Mouse (Mus musculus) megakaryocyte, embryonic 14.5 days (primary cell): ENCODE measurements around the gene Sptssa. TPM values are rescaled to one million over a fixed set of nuclear protein-coding genes. Genes with fewer than 3 reads are reported as not detected.
"Not testable (repeated sequence)": the region's sequence is repeated elsewhere in the genome, so short reads cannot be mapped to it uniquely, and the experiment has no call there.

ENCODE experiments used
- H3K27me3 ChIP-seq: replicated peaks from 2 replicates; pipeline ENCODE3; 2012; ENCODE audit warnings: inconsistent platforms
- H3K36me3 ChIP-seq: replicated peaks from 2 replicates; pipeline ENCODE3; 2012; ENCODE audit warnings: low read length, inconsistent platforms, mixed read lengths
- H3K4me1 ChIP-seq: 2 replicates; pipeline ENCODE4 v1.6.1; 2012; ENCODE audit warnings: inconsistent platforms
- H3K4me3 ChIP-seq: replicated peaks from 2 replicates; pipeline ENCODE3; 2012; ENCODE audit warnings: moderate library complexity, mild to moderate bottlenecking, inconsistent platforms
- H3K9me3 ChIP-seq: 2 replicates; pipeline ENCODE4 v1.6.1; 2012; ENCODE audit warnings: inconsistent platforms
- FLI1 ChIP-seq: IDR thresholded peaks from 2 replicates; pipeline ENCODE4 v1.6.1; 2012; ENCODE audit warnings: low read length, inconsistent platforms, mixed read lengths
- GATA1 ChIP-seq: IDR thresholded peaks from 3 replicates; pipeline ENCODE4 v1.6.1; 2012; ENCODE audit warnings: mixed read lengths, low read length, inconsistent platforms, borderline replicate concordance
- polyA plus RNA-seq: library from polyadenylated mRNA; stranded (reverse); fragments of >175 nt; gene quantifications from 2 replicates; pipeline ENCODE4 v1.2.3, GENCODE M21; 2012; ENCODE audit warnings: low replicate concordance; ENCODE audit not compliant: insufficient read depth

Gene Sptssa
- polyA plus RNA-seq, 1 experiment: 8.8 TPM

DNA sequence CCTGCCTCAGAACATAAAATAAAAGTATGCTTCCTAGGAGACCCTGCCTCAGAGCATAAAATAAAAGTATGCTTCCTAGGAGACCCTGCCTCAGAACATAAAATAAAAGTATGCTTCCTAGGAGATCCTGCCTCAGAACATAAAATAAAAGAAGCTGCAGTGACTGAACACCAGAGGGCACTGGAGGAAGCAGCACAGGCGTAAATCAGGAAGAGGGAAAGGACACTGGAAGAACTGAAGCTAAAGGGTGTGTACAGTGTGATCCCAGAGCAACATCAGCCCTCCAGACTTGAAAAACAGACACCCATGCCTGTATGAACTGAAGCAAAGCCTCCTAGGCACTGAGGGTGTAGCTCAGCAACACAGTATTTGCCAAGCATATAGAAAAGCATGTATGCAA lies 26.8 kb upstream of the Sptssa start:
- H3K4me1 ChIP-seq: peaks cover 6% of the 10 kb centered on the region
- H3K36me3 ChIP-seq: peaks cover 71% of the 10 kb centered on the region
- no peaks in the 10 kb centered on the region for H3K9me3 ChIP-seq
- TF ChIP-seq FLI1 (no peak), GATA1 (no peak)
- H3K27me3 ChIP-seq: no peaks in the 10 kb centered on the region
- no peak overlapping the region for H3K4me3 ChIP-seq

- Histone ChIP-seq H3K27me3 (no peaks in the 10 kb centered on the region), H3K4me1 (0 out of 2 replicates have a peak, but pooled peaks cover 4% of the 10 kb centered on the region), H3K4me3 (no peak overlapping the region), H3K36me3 (peaks cover 84% of the 10 kb centered on the region), H3K9me3 (no peaks in the 10 kb centered on the region)
- TF ChIP-seq GATA1 (no peak), FLI1 (no peak)
Measured at GRCm38 (mm10) chr12:54676709-54677108, 20.3 kb upstream of the Sptssa start.

DNA sequence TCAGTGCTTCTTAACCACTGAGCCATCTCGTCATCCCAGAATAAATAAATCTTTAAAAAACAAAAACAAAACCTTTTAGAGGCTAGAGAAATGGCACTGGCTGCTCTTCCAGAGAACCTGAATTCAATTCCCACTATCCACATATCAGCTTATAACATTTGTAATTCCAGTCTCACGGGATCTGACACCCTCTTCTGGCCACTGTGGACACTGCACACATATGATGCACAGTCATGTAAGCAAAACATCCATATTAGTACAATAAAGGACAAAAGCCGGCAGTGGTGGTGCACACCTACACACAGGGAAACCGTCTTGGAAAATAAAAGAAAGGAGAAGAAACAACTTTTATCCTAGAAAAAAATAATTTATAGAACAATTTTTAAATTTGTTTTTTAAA lies 19.0 kb upstream of the Sptssa start:
- Histone ChIP-seq H3K4me1 (peaks cover 4% of the 10 kb centered on the region; the same call in 1 of the 2 replicates), H3K4me3 (no peak overlapping the region), H3K36me3 (peaks cover 92% of the 10 kb centered on the region), H3K27me3 (no peaks in the 10 kb centered on the region), H3K9me3 (no peaks in the 10 kb centered on the region)
- no peak for TF ChIP-seq FLI1
- no peak for TF ChIP-seq GATA1

DNA sequence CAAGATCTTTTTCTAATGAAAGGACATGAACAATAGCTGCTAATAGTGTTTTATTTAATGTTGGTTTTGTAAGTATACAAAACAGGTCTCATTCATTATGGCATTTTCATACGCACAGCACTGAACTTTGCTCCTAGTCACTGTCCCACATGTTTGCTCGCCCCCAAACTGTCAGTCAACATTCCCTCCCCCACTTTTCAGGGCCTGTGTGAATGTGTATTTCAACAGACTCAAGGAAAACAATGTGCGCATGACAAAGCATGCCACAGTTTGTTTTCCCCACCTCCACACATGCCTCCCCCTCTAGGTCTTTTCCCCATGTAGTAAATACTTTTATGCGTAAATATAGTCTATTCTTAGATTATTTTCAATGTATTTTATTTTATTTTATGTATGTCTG lies 14.9 kb upstream of the Sptssa start:
- Histone ChIP-seq H3K9me3 (no peaks in the 10 kb centered on the region), H3K4me3 (no peak overlapping the region), H3K4me1 (peaks cover 4% of the 10 kb centered on the region; the same call in 1 of the 2 replicates), H3K36me3 (peaks cover 71% of the 10 kb centered on the region), H3K27me3 (no peaks in the 10 kb centered on the region)
- TF ChIP-seq FLI1: no peak

GRCm38 (mm10) chr12:54668141-54668540 lies 11.8 kb upstream of the Sptssa start:
- Histone ChIP-seq H3K4me1 (peaks cover 4% of the 10 kb centered on the region; the same call in 1 of the 2 replicates), H3K9me3 (no peaks in the 10 kb centered on the region), H3K36me3 (peaks cover 42% of the 10 kb centered on the region), H3K4me3 (no peak overlapping the region), H3K27me3 (no peaks in the 10 kb centered on the region)
- TF ChIP-seq FLI1: no peak
- TF ChIP-seq GATA1: no peak

DNA sequence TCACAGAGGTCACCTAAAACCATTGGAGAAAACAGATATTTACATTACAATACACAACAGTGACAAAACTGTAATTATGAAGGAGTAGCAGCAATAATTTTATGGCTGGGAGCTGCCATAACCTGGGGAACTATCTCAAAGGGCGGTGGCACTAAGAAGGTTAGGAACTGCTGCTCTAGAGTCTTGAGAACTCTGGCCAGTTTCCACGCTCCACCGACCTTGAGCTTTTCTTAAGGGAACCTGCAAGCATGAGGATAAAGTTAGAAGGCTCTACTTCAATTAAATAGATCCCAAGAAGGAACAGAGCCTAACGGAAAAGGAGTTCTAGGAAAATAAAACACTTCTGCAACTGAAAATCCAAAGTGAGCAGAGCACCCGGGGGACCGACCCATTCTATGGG lies 9.2 kb upstream of the Sptssa start:
- H3K4me3 ChIP-seq: no peak overlapping the region
- peaks cover 17% of the 10 kb centered on the region for H3K36me3 ChIP-seq
- TF ChIP-seq FLI1 (no peak), GATA1 (no peak)
- H3K9me3 ChIP-seq: no peaks in the 10 kb centered on the region
- no peaks in the 10 kb centered on the region for H3K4me1 ChIP-seq
- no peaks in the 10 kb centered on the region for H3K27me3 ChIP-seq

GRCm38 (mm10) chr12:54661470-54661869 lies 5.1 kb upstream of the Sptssa start:
- not testable (repeated sequence) for H3K36me3 ChIP-seq, H3K9me3 ChIP-seq, H3K4me3 ChIP-seq, H3K27me3 ChIP-seq
- H3K4me1 ChIP-seq: peaks cover 13% of the 10 kb centered on the region

GRCm38 (mm10) chr12:54659901-54660300 lies 3.5 kb upstream of the Sptssa start:
- TF ChIP-seq GATA1 (no peak), FLI1 (no peak)
- no peaks in the 10 kb centered on the region for H3K36me3 ChIP-seq
- peaks cover 15% of the 10 kb centered on the region for H3K4me1 ChIP-seq
- H3K4me3 ChIP-seq: no peak overlapping the region
- H3K27me3 ChIP-seq: no peaks in the 10 kb centered on the region
- H3K9me3 ChIP-seq: no peaks in the 10 kb centered on the region

- H3K4me3 ChIP-seq: no peak overlapping the region
- H3K27me3 ChIP-seq: no peaks in the 10 kb centered on the region
- H3K4me1 ChIP-seq: peaks cover 28% of the 10 kb centered on the region
- TF ChIP-seq GATA1 (no peak), FLI1 (no peak)
- no peaks in the 10 kb centered on the region for H3K36me3 ChIP-seq
- no peaks in the 10 kb centered on the region for H3K9me3 ChIP-seq
Measured at GRCm38 (mm10) chr12:54658425-54659092, 2.2 kb upstream of the Sptssa start.

DNA sequence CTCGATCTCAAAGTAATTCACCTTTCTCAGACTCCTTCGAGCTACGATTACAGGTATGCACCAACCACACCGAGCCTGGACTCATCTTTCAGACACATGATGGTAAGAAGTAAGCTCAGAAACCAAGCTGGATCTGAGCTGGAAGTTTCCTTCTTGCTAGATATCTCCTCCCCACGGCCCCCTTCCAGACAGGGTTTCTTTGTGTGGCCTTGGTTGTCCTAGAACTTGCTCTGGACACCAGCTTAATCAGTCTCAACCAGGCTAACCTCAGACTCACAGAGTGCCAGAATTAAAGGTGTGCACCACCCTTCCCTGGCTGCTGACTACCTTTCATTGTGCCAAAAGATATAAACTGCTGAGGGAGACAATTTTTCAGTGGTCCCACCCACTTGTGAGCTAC lies 1.6 kb upstream of the Sptssa start:
- no peak overlapping the region for H3K4me3 ChIP-seq
- H3K27me3 ChIP-seq: no peaks in the 10 kb centered on the region
- no peaks in the 10 kb centered on the region for H3K36me3 ChIP-seq
- no peaks in the 10 kb centered on the region for H3K9me3 ChIP-seq
- TF ChIP-seq GATA1 (no peak), FLI1 (no peak)
- H3K4me1 ChIP-seq: peaks cover 30% of the 10 kb centered on the region

DNA sequence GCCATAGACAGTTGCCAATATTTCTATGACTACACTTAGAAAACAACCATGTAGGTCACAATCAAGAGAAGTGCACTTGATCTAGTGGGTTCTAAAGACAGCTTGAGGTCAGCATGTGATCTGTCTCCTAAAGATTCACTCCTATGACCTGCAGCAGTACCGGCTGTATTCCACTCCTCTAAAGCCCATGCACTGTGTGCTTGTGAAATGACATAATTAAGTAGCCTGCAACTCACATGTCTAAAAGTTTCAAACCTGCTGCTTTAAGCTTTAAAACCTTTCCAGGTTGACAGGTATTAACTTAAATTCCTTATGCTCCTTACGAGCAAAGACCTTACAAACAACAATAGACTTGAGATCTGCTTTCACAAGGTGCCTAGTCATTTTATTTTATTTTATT lies 853 bp upstream of the Sptssa start:
- Histone ChIP-seq H3K4me3 (no peak overlapping the region), H3K9me3 (no peaks in the 10 kb centered on the region), H3K27me3 (no peaks in the 10 kb centered on the region), H3K36me3 (no peaks in the 10 kb centered on the region), H3K4me1 (peaks cover 36% of the 10 kb centered on the region)
- TF ChIP-seq FLI1: no peak
- TF ChIP-seq GATA1: no peak
